ENCODE assay signal across 29 mouse cellular contexts in genomic region chr14:34089796-34090195, GRCm38 (mm10). TPM values are rescaled to one million over a fixed set of nuclear protein-coding genes. Genes with fewer than 3 reads are reported as not detected.
A peak's percentile ranks its signal among the peaks of the same experiment; 100 is the strongest.
DNase-seq lines count a peak whose midpoint lies in the region; ATAC-seq and TF ChIP-seq lines count a peak whose summit lies in the region.
"Had no signal": no experiment of that assay in that cellular context is flagged by ENCODE, and none has a peak within 500 bp of the region (broad histone marks: within the 10 kb centered on the region; RNA-seq: fewer than 3 reads in every experiment).

No protein-coding gene starts in this region.

- no peak overlapping the region for H3K9ac ChIP-seq in hindbrain, postnatal 0 days (replicated peaks; ENCODE audit: low read length)
- H3K9ac ChIP-seq in hindbrain, embryonic 11.5 days (ENCODE audit: low read depth, low read length) = no peak overlapping the region
- H3K9ac ChIP-seq: embryonic facial prominence, embryonic 15.5 days; forebrain, embryonic 15.5 days; heart, embryonic 13.5 days; hindbrain, embryonic 12.5 days had no signal

- no peaks in the 10 kb centered on the region for H3K27me3 ChIP-seq in hindbrain, postnatal 0 days (ENCODE audit: insufficient read depth, low read length)
- H3K27me3 ChIP-seq in hindbrain, embryonic 11.5 days (ENCODE audit: control insufficient read depth, insufficient read depth, low read length) = no peaks in the 10 kb centered on the region
- H3K27me3 ChIP-seq: CH12.LX; embryonic facial prominence, embryonic 15.5 days; forebrain, embryonic 15.5 days; hindbrain, embryonic 12.5 days had no signal

- no peak overlapping the region for H3K4me3 ChIP-seq in hindbrain, postnatal 0 days (ENCODE audit: low read length)
- no peak overlapping the region for H3K4me3 ChIP-seq in hindbrain, embryonic 11.5 days (ENCODE audit: low read depth, low read length)
- H3K4me3 ChIP-seq: embryonic facial prominence, embryonic 15.5 days; erythroblast, embryonic 14.5 days; forebrain, embryonic 15.5 days; heart, embryonic 13.5 days; hindbrain, embryonic 12.5 days had no signal

- TF ChIP-seq CTCF in hindbrain, postnatal 0 days (IDR thresholded peaks at IDR 0.05; ENCODE audit: low read depth) = no peak

- no peaks in the 10 kb centered on the region for H3K4me1 ChIP-seq in hindbrain, postnatal 0 days (ENCODE audit: insufficient read depth, low read length)
- no peaks in the 10 kb centered on the region for H3K4me1 ChIP-seq in hindbrain, embryonic 11.5 days (replicated peaks; ENCODE audit: control insufficient read depth, insufficient read depth, low read length)
- H3K4me1 ChIP-seq: forebrain, embryonic 15.5 days; heart, embryonic 13.5 days; hindbrain, embryonic 12.5 days had no signal

- no peak for ATAC-seq in hindbrain, postnatal 0 days
- no peak for ATAC-seq in hindbrain, embryonic 11.5 days (ENCODE audit: low FRiP score)
- ATAC-seq: forebrain, embryonic 15.5 days; hindbrain, embryonic 16.5 days had no signal

- no peaks in the 10 kb centered on the region for H3K9me3 ChIP-seq in hindbrain, postnatal 0 days (ENCODE audit: low read length)
- no peaks in the 10 kb centered on the region for H3K9me3 ChIP-seq in hindbrain, embryonic 11.5 days (ENCODE audit: control insufficient read depth, low read length)
- H3K9me3 ChIP-seq: embryonic facial prominence, embryonic 15.5 days; forebrain, embryonic 15.5 days; heart, embryonic 13.5 days; hindbrain, embryonic 12.5 days had no signal

- H3K27ac ChIP-seq in hindbrain, postnatal 0 days = no peak overlapping the region
- H3K27ac ChIP-seq in hindbrain, embryonic 11.5 days (ENCODE audit: low read depth, low read length) = no peak overlapping the region
- H3K27ac ChIP-seq: embryonic facial prominence, embryonic 15.5 days; forebrain, embryonic 15.5 days; heart, embryonic 13.5 days; hindbrain, embryonic 12.5 days had no signal

- no peaks in the 10 kb centered on the region for H3K36me3 ChIP-seq in hindbrain, postnatal 0 days (ENCODE audit: insufficient read depth, low read length)
- no peaks in the 10 kb centered on the region for H3K36me3 ChIP-seq in hindbrain, embryonic 11.5 days (ENCODE audit: control insufficient read depth, insufficient read depth, low read length)
- H3K36me3 ChIP-seq: embryonic facial prominence, embryonic 15.5 days; forebrain, embryonic 15.5 days; heart, embryonic 13.5 days; hindbrain, embryonic 12.5 days had no signal

- H3K4me2 ChIP-seq in hindbrain, postnatal 0 days (ENCODE audit: low read depth, low read length) = no peak overlapping the region
- no peak overlapping the region for H3K4me2 ChIP-seq in hindbrain, embryonic 11.5 days (replicated peaks; ENCODE audit: low read depth, low read length)
- H3K4me2 ChIP-seq: embryonic facial prominence, embryonic 15.5 days; forebrain, embryonic 15.5 days; heart, embryonic 13.5 days; hindbrain, embryonic 12.5 days had no signal

- peak; percentile 23 for DNase-seq in hindbrain, postnatal 0 days (ENCODE audit: low spot score)
- DNase-seq in hindbrain, embryonic 11.5 days (ENCODE audit: low spot score) = no peak
- peak; percentile 66 for DNase-seq in 3T3-L1 (ENCODE audit: low read depth, low spot score)
- DNase-seq in Muller cell, postnatal 12 days (ENCODE audit: inconsistent ontology term) = peak; percentile 31
- peak; percentile 53 for DNase-seq in fibroblast of lung, adult 2 months (ENCODE audit: low read depth)
- DNase-seq in lung, postnatal 14 days = no peak
- DNase-seq in adrenal gland, postnatal 14 days = no peak
- DNase-seq: adrenal gland, postnatal 25 days; cerebellum, adult 9-10 months; embryo, embryonic 11 days; gastrocnemius, postnatal 36 days; heart, adult 11 months; heart, postnatal 36 days; kidney, adult 11 months; kidney, adult 9 months had no signal

- 78% methylated on average over 8 of the region's 8 CpGs for WGBS in hindbrain, postnatal 0 days
- WGBS in hindbrain, embryonic 11.5 days = 90% methylated on average over 8 of the region's 8 CpGs

RNA-seq across cellular contexts. Expression of gene Anxa8, which starts 4.0 kb away (rescaled TPM):
- 0.11 TPM in 1 of 2 replicates, not detected in the other for total RNA-seq in hindbrain, postnatal 0 days (2014; rRNA removed)
- 0.37 and 0.90 TPM in 2 replicates for polyA plus RNA-seq in hindbrain, postnatal 0 days (2015; fragmentation: Nextera tagmentation; extraction: Ambion mirVana)
- polyA plus RNA-seq in hindbrain, embryonic 11.5 days (2014; fragmentation: Nextera tagmentation; extraction: Ambion mirVana) = 1.5 and 1.8 TPM in 2 replicates
- total RNA-seq in adrenal gland, postnatal 14 days (2021) = 7.0 and 8.9 TPM in 2 replicates
- total RNA-seq: common myeloid progenitor, adult 5-6 weeks had no signal
- polyA plus RNA-seq: erythroblast, embryonic 14.5 days; forebrain, embryonic 15.5 days had no signal

RNA-seq across cellular contexts. Expression of gene A630023A22Rik, which starts 12.8 kb away (rescaled TPM):
- total RNA-seq in hindbrain, postnatal 0 days (2014; rRNA removed) = 2.2 TPM in 1 of 2 replicates, not detected in the other
- polyA plus RNA-seq in hindbrain, postnatal 0 days (2015; fragmentation: Nextera tagmentation; extraction: Ambion mirVana) = not detected in 2 replicates
- polyA plus RNA-seq in hindbrain, embryonic 11.5 days (2014; fragmentation: Nextera tagmentation; extraction: Ambion mirVana) = not detected in 2 replicates
- total RNA-seq in adrenal gland, postnatal 14 days (2021) = not detected in 2 replicates
- total RNA-seq: adrenal gland, adult 18-20 months; adrenal gland, postnatal 25 days; CH12.LX; common myeloid progenitor, adult 5-6 weeks; gastrocnemius, adult 8-10 months; gastrocnemius, postnatal 36 days; heart, postnatal 36 days had no signal
- polyA plus RNA-seq: embryonic facial prominence, embryonic 11.5 days; embryonic facial prominence, embryonic 15.5 days; erythroblast, embryonic 14.5 days; forebrain, embryonic 11.5 days; forebrain, embryonic 15.5 days; heart, embryonic 13.5 days; heart, postnatal 0 days; hindbrain, embryonic 12.5 days had no signal

RNA-seq across cellular contexts. Expression of gene Antxrl, which starts 37.3 kb away (rescaled TPM):
- not detected in 2 replicates for total RNA-seq in hindbrain, postnatal 0 days (2014; rRNA removed)
- not detected in 2 replicates for polyA plus RNA-seq in hindbrain, postnatal 0 days (2015; fragmentation: Nextera tagmentation; extraction: Ambion mirVana)
- polyA plus RNA-seq in hindbrain, embryonic 11.5 days (2014; fragmentation: Nextera tagmentation; extraction: Ambion mirVana) = not detected in 2 replicates
- total RNA-seq in adrenal gland, postnatal 14 days (2021) = not detected in 2 replicates
- total RNA-seq: adrenal gland, adult 18-20 months; adrenal gland, postnatal 25 days; CH12.LX; common myeloid progenitor, adult 5-6 weeks; gastrocnemius, adult 8-10 months; gastrocnemius, postnatal 36 days; heart, postnatal 36 days had no signal
- polyA plus RNA-seq: embryonic facial prominence, embryonic 11.5 days; embryonic facial prominence, embryonic 15.5 days; forebrain, embryonic 11.5 days; forebrain, embryonic 15.5 days; heart, embryonic 13.5 days; heart, postnatal 0 days; hindbrain, embryonic 12.5 days; hindbrain, embryonic 16.5 days; intestine, embryonic 14.5 days had no signal

Comparison
In these comparisons a context has a peak if more than half of its experiments do, and no peak if none do; other contexts are left out.
1. DNase-seq: peak in hindbrain, postnatal 0 days (single experiment), 3T3-L1 (single experiment), Muller cell, postnatal 12 days (single experiment) and fibroblast of lung, adult 2 months (single experiment); none in hindbrain, embryonic 11.5 days (single experiment), lung, postnatal 14 days (single experiment) and adrenal gland, postnatal 14 days (single experiment).